Mouse (Mus musculus) urinary bladder, adult 2 months (tissue): ENCODE data around the gene Radil. TPM values are rescaled to one million over a fixed set of nuclear protein-coding genes. Genes with fewer than 3 reads are reported as not detected.

Experiments
- DNase-seq: peaks from one replicate; pipeline ENCODE4 v3.0.0; 2022; ENCODE audit warnings: low spot score
- polyA plus RNA-seq: library from polyadenylated mRNA; depleted of rRNA; stranded (reverse); fragments of >200 nt; gene quantifications from 2 replicates; pipeline ENCODE4 v1.2.3, GENCODE M21; 2012

Gene Radil
- polyA plus RNA-seq, 1 experiment = 2.6 TPM

DNA sequence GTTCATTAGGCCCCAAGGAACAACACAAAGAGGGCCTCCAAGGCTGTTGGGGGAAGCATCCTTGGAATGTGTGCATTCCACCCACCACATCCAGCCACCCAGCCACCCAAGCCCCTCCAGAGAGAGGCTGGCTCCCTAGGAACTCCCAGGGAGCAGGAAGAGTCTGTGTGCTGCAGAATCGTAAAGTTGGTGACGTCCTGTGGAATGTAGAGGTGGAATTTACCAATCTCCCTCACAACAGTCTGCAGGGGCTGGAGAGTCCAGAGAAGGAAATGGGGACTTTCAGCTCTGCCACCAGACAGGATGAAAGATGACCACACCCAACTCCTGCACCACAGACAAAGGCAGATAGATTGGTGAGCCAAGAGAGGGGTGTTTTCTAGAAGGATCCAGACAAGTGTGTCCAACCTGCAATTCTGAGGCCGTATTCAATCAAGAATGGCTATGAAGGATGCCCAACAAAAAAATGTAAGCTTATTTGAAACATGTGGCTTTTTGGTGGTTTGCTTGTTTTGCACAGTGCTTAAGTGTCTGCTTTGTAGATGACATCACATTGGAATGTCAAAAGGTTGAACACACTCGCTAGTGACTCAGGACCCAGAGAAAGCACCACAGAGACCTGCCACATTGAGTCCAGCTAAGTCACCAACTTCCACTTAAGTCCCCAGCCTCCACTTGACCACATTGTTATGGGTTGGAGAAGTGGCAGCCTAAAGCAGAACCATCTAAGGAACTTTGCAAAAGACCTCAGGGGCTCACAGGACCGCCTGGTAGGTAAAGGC, 5.7 kb downstream of the Radil start:
- no peak for DNase-seq

DNA sequence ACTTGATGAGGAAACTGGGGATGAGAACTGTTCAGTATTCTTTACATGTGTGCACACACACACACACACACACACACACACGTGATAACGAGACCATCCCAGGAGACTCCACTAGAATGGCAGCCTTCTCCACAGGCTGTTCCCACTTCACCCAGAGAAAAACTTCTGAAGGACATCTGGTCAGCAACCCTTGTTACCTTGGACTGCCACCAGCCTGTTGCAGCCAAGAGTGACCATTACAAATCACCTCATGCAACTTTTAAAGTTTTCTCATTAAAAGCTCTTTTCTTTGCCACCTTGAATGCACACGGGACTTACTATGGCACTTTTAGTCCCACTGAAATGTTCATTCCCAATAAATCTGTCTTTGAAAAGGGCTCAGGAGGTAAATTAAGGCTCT, 13.6 kb downstream of the Radil start:
- DNase-seq = no peak

DNA sequence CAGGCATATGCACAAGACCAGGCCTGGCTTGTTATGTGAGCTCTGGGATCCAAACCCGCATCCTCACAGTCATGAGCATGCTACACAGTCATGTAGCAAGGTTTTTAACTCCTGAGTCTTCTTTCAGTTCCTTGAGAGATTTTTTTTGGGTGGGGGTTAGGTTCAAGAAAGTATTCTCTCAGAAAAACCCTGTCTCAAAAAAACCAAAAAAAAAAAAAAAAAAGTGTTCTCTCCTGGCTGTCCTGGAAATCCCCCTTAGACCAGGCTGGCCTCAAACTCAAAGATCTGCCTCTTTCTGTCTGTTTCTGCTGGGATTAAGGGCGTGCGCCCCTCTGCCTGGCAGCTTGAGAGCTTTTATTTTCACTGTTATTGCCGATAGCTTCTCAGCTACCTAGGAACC, 15.5 kb downstream of the Radil start:
- no peak for DNase-seq

DNA sequence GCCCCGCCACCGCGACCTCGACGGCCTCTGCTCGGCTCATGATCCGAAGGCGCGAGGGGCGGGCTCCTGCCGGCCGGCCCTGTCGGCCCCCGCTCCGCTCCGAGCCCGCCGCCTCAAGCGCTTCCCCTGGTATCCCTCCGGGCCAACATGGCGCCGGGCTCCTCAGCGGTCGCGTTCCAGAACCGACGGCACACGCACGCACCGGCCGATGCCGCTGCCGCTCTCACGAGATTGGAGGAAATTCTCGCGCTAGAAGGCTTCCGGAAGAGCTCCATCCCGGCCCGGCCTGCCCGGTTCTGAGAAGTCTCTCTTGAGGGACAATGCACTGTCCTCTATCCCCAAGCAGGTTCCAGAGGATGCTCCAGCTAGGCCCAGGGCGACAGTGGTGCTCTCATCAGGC, 21.0 kb downstream of the Radil start, which contains the start of gene Papolb:
Gene Papolb (minus strand): TSS at position 162 of the 400 bp plus-strand sequence.
- no peak for DNase-seq

DNA sequence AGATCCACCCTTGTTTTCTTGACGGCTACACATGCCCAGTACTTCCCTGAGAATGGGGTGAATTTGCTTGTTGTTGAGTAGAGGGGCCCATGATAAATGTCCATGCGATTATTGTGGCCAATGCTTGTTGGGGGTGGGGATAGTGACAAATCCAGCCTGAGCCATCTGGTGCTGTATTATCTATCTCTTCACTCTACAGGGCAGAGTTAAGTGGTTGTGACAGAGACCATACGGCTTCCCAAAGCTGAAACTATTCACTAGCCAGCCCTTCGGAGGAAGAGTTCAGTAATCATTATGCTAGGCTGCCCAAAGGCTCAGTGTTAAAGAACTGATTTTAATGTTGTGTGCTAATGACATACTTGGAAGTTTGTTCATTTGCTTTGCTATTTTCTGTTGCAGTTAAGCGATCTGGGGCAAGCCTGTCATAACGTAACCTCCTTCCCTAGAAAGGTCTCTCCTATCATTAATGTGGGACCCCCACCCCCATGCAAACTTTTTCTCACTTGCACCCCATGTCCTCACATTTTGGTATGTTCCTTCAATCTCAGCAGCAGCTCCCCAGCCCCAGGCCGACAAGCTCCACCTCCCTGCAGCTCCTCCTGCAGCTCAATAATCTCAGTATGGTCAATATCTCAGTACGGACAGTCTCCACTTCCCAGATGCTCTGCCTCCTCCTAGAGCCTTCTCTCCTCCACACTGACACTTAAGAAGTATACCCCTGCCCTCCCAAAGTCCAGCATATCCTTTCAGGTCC, 26.0 kb downstream of the Radil start:
- DNase-seq = no peak

DNA sequence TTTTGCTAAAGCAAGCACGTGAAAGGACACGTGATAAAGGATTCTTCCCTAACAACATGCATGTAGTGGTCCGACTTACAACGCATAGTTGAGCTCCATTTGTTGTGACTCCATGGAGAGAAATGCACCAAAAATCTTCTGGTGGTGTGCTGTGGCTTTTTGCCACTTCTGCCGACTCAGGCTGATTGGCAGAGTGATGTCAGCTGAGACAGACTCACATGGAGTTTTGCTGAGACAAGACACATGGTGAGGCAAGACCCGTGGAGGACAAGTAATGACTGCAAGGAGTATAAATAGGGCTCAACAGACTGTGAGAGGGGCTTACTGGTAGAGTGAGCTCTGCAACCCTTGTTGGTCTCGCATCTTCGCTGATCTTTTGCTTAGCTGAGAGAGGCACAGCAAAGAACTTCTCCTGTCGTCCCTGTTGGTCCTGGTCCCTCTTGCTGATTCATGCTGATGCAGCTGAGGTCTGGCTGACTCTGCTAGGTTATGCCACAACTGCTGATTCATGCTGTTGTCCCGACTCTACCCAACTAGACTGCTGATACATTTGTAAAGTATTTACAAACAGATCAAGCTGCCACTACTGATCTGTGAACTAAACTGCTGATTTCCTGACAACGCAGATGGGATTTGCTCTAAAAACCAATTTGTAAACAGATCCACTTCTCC, 29.6 kb downstream of the Radil start:
- DNase-seq = no peak

DNA sequence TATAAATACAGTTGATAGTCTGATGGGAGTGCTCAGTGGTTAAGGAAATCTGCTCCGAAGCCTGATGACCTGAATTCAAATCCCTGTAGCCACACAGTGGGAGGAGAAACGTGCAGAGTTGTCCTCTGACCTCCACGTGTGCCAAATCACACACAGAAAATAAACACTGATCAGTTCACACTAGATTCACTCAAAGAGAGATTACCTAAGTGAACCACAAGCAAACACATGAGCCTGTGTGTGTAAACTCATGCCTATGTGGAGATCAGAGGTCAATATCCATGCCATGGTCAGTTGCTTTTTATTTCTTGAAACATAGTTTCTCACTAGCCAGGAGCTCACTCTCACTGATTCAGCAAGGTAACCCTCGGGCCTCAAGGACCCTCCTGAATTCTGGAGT, 30.5 kb downstream of the Radil start:
- DNase-seq = no peak

DNA sequence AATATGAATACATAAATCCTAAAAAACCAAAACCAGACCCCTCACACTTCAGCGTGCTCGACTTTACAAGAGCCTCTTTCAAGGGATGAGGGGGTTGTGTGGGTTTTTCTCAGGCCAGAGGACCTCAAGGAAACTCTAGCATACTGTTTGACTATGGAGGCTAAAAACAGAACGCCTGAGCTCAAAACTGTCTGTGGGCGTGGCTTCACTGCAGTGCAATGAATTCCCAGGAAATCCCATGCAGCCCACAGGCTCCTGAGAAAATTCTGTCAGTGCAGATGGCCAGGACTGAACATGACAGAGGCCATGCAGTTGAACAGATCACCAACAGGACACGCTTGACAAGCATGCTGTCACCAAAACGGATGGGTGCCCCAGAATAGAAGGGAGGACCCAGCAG, 31.9 kb downstream of the Radil start:
- no peak for DNase-seq

DNA sequence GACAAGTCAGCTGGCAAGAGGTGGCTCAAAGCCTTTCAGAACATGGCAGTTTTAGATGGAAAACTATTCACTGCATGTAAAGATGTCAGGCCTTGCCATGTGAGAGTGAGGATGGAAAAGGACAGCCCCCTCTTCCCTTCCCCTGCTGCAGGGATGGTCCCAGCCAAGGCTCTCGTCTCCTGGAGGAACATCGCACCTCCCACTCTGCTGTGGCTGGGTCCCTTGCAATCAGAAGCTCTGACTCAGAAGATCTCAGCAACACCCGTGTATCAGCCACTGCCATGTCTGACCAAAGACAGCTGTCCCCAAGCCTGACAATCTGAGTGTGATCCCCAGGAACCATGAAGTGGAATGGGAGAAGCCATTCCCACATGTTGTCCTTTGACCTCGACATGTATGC, 38.8 kb downstream of the Radil start:
- DNase-seq = no peak

DNA sequence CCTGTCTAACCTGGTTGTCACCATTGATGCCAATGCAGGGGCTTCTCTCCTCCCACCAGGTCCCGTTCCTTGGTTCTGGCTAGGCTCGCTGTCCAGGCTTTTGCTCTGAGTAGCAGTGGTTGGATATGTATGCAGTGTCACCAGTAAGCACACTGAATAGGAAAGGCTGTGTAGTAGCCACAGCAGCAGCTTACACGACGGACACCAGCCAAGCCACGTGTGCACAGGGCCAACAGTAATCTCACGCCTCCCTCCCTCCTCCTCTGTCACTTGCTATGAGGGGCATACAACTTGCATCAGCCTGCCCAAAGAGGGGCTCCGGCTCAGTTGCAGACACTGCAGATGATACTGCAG, 40.9 kb downstream of the Radil start:
- DNase-seq = no peak

DNA sequence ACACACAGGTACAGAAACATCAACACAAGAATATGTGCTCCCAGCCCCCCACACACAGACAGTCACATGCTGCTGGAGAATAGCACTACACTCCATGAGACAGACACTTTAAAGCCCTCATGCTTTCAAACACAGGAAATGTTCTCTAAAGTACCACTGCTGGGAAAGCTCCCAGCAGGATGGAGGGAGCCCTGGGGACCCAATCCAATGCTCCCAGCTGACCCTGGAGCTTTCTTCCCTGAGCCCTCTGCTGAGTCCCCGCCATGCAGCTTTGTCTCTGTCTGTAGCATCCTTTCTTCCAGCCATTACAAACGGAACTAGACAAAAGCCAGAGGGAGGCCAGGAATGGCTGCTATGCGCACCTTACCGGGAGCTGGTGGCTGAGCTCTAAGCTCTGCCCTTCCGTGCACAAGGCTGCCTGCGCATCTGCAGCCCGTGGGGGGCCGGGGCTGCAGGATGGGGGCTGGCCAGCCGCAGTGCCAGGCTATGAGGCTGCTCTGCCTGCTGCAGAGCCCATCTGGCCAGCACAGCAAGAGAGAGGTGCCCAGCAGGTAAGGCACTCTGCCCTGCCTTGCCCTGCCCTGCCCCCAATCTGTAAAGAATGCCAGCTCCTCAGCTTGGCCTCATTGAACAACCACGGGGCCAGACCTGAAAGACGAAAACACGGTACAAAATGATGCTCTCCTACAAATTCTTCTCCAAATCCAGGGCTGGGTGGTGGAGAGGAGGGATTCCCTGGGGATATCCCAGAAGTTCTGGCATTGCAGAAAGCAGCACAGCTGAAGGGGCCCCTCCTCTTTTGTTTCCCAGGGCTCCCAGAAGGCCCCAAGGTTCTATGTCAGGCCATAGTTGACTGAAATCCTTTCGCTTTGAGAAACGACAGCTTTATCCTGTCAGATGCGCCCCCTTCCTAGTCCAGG, 41.5 kb downstream of the Radil start:
- no peak for DNase-seq

DNA sequence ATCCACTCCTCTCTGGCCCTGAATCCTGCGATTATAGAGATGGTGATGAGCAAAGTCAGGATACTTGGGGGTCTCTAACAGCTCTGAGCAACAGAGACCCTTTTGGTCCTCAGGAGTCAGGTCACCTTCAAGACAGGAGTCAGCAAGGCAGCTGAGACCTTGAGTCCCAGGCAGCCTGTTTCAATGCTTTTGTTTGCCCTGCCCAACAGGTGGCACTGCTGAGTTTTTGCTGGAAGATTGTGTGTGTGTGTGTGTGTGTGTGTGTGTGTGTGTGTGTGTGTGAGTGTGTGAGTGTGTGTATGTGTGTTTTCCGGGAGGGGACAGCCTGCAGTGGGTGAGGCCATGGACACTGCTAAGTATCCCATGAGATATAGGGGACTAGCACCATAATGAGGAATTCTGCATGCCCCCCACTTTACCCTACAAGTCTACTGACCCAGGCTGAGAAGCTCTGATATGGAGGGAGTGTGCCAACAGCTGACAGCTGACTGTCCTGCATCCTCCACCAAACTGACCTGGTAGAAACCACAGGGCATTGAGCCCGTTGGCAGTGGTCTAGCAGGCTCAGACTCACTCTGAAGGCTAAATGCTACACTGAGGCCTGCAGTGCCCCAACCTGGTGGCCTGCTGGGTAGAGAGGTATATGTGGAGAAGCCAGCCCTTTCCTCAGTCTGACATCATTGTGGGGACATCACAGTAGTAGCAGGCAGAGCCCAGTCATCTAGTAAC, 45.0 kb downstream of the Radil start:
- no peak for DNase-seq

DNA sequence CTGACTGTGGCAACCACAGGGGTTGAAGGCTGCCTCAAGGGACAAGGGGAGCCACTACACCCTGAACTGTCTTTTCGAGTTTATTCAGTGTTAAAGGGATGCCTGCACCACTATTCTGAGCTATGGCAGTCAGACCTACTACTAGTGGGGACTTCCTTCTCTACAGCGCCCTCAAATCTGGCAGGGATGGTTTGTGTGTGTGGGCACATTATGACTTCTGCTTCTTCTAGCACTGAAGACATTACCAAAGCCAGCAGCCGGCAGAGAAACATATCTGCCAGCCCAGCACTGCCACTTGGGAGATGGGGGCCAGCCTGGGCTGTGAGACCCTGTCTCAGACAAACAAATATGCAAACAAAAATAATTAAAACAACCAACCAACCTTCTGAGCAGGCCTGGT, 46.7 kb downstream of the Radil start:
- DNase-seq = no peak

DNA sequence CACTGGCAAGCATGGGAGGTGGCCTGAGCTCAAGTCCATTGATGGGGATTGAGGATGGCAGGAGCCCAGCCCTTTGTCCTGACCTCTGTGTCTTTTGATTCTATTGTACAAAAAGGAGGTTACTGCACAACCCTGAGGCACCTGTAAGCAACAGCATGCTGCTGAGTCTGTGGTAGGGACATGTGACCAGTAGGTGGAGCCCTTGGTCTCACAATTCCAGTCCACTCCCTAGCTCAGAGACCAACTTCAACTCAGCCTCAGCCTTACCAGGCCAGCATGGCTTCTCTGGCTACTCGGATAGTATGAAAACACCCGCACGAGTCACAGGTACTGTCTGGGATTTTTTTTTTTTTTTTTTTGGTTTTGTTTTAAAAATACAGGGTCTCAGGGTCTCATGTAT, 48.5 kb downstream of the Radil start:
- peak; percentile 33 for DNase-seq

DNA sequence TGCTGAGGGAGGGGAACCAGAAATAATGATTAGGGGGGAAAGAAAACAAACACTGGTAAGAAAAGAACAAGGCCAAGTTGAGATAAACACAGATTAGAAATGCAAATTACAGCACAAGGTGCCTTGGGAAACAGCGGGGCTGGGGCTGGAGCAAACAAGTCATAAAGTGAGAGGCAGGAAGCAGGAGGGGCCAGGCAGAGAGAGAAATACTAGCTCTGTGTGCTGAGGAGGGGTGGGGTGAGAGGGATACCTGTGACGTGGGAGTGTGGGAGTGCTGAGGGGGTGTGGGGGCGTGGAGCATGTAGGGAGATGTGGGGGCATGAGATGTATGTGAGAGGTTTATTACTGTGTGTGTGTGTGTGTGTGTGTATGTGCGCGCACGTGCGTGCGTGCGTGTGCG, 50.0 kb downstream of the Radil start:
- no peak for DNase-seq

DNA sequence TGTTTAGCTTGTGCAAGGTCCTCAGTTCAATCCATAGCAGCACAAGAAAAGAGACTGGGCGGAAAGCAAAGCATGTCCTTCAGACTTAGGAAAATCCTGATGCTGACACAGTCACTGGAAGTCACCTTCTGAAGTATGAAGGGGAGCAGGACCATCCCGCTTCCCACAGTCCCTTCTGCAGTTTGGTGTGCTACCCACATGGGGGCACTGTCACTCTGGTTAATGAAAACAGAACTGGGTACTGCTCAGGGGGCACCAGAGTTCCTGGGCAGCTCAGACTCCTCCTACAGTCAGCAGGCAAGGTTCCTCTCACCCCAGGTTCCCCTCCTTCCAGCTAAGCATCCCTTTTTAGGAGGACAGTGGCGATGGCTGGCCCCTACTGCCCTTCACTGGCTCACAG, 51.9 kb downstream of the Radil start:
- no peak for DNase-seq

DNA sequence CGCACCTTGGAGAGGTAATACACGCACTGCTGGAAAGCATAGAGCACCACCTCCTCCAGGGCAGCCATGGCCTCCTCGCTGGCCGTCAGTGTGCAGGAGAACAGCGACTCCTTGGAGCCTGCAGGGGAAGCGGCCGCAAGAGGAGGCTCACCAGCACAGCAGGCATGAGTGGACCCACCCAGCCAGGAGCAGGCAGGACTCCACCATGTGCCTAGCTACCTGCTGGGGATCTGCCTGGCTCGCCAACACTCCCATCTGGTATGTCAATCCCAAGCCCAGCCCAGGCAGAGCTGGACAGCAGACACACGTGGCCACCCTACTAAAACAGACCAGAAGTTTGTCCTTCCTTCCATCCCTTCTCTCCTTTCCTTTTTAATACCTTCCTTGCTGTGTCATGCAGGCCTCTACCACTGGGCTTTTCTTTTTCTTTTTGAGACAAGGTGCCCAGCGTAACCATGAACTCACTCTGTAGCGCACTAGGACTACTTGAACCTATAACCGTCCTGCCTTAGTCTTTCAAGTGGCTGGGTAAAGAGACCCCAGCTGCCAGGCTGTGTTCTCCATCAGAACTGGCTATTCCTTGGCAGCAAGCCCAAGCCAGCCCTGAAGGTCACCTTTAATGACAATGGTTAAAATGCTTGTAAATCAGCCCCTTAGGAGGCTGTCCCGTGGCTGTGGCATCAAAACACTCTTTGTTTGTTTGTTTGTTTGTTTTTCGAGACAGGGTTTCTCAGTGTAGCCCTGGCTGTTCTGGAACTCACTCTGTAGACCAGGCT, 55.4 kb downstream of the Radil start:
- DNase-seq = no peak

DNA sequence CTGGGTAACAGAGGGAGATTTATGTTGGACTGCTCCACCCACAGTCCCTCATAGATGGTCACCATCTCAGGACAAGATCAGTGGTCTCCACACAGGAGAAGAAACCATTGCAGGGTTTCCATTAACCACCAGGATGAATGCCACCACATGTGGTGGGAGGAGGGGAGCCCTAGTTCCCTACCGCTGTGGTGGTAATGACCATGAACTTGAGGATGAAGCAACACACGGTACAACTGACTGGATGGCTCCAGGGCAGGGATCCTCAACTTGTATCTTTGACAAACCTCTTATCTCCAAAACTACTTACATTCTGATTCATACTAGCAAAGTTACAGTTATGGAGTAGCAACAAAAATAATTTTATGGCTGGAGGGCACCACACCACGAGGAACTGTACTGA, 57.6 kb downstream of the Radil start:
- DNase-seq = no peak

DNA sequence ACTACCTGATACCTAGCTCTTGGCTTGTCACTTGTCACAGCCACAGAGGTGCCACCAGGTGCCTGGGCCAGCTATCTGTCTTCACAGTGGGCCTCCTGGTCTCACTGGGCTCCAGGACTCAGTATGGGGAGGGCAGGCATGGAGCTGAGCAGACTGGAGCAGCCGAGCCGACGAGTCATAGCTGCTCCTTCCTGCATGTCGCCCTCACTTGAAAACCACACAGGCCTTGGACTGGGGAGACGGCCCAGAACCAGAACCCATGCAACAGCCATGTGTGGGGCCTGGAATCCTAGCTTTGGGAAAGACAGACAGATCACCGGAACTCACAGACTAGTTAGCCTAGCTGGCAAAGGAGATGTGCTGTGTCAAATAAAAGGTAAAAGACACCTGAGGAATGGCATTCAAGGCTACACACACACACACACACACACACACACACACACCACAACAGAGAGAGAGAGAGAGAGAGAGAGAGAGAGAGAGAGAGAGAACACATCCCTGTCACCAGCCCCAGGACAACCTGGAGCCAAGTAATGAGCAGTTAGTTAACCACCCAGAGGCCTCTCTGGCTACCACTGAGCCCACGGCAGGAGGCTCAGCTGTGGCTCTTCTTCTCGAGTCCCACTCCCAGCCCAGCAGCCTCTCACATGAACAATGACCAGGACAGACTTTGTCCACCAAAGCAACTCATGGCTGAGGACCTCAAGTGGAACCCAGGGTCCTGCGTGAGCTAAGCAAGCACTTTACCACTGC, 60.8 kb downstream of the Radil start:
- DNase-seq = no peak

DNA sequence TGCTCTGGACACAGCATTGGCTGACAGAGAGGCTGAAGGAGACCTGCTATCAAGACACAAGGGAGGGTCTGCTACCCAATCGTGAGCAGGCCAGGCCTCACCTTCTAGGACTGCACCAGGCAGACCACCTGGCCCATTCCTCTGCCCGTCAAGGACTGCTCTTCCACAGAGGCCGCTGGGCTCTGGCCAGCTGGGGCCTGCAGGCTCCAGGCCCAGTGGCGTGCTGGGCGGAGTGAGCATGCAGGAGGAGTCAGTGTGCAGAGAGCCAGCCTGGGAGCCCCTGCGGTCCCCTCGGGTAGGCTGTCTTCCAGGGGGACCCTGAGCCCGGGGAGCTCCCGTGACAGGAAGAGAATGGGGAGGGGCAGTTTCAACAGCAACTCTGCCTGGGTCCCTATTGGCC, 64.2 kb downstream of the Radil start:
- no peak for DNase-seq
